Mouse (Mus musculus) myocyte (in vitro differentiated cells): ENCODE measurements at regions not wholly inside any gene's neighbourhood (a gene's known extent, or its start where the extent isn't known, plus 50 kb on each side); places are given as distances from the start of the nearest gene placed in this dataset.
"Not testable (repeated sequence)": the region's sequence is repeated elsewhere in the genome, so short reads cannot be mapped to it uniquely, and the experiment has no call there.

Experiments used
- CEBPB ChIP-seq: IDR thresholded peaks from 2 replicates; pipeline ENCODE4 v1.6.1; 2011; ENCODE audit warnings: mild to moderate bottlenecking, moderate library complexity; ENCODE audit not compliant: poor library complexity, insufficient read depth, severe bottlenecking
- E2F4 ChIP-seq: IDR thresholded peaks from one replicate; pipeline ENCODE4 v1.6.1; 2011; ENCODE audit warnings: mild to moderate bottlenecking, control low read depth, moderate library complexity; ENCODE audit not compliant: insufficient read depth
- MAX ChIP-seq: IDR thresholded peaks from one replicate; pipeline ENCODE4 v1.6.1; 2011; ENCODE audit warnings: low read depth, mild to moderate bottlenecking, control low read depth
- MYOD1 ChIP-seq, 3 experiments: IDR thresholded peaks; one replicate each; pipeline ENCODE4 v1.6.1; 2011; ENCODE audit warnings: control low read depth in 2 of 3, low read depth in 2 of 3, mild to moderate bottlenecking in 2 of 3, moderate library complexity in 1 of 3; ENCODE audit not compliant: insufficient read length in 2 of 3, control insufficient read depth in 1 of 3
- MYOG ChIP-seq, 3 experiments: IDR thresholded peaks; one replicate each; pipeline ENCODE4 v1.6.1; 2011; ENCODE audit warnings: control low read depth in 2 of 3, low read depth in 2 of 3, mild to moderate bottlenecking in 2 of 3; ENCODE audit not compliant: insufficient read length in 2 of 3, control insufficient read depth in 1 of 3, insufficient read depth in 1 of 3
- POLR2A ChIP-seq: IDR thresholded peaks from one replicate; pipeline ENCODE4 v1.6.1; 2011; ENCODE audit warnings: low read depth, mild to moderate bottlenecking, control low read depth, moderate library complexity; ENCODE audit not compliant: insufficient read length
- POLR2AphosphoS2 ChIP-seq: IDR thresholded peaks from one replicate; pipeline ENCODE4 v1.6.1; 2011; ENCODE audit warnings: low read depth, control low read depth; ENCODE audit not compliant: insufficient read length
- REST ChIP-seq: IDR thresholded peaks from one replicate; pipeline ENCODE4 v1.6.1; 2011; ENCODE audit warnings: mild to moderate bottlenecking, control low read depth, moderate library complexity; ENCODE audit not compliant: insufficient read depth, insufficient read length
- SRF ChIP-seq: IDR thresholded peaks from one replicate; pipeline ENCODE4 v1.6.1; 2011; ENCODE audit warnings: low read depth; ENCODE audit not compliant: control insufficient read depth, insufficient read length
- TCF12 ChIP-seq: IDR thresholded peaks from one replicate; pipeline ENCODE4 v1.6.1; 2011; ENCODE audit warnings: mild to moderate bottlenecking, control low read depth; ENCODE audit not compliant: poor library complexity, insufficient read depth, severe bottlenecking
- TCF3 ChIP-seq: IDR thresholded peaks from one replicate; pipeline ENCODE4 v1.6.1; 2011; ENCODE audit warnings: low read depth, control low read depth; ENCODE audit not compliant: insufficient read length
- USF1 ChIP-seq: IDR thresholded peaks from one replicate; pipeline ENCODE4 v1.6.1; 2011; ENCODE audit warnings: low read depth, mild to moderate bottlenecking, control low read depth, moderate library complexity

DNA sequence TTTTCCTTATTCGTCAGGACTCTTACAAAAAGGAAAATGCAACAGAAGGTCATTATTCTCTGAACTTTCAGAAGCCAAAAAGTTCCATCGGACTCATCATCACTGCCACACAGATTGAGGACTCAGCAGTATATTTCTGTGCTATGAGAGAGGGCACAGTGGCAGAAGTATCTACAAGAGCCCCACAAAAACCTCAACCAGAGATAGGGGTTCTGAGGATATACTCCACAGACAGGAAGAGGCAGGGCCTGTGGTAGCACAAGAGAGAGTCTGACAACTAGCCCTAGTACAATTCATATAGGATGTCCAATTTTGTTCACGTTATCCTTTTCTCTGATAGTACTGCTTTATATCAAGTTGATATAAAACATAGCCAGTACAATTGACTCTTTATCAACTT, 510.4 kb downstream of the Dad1 start:
- TF ChIP-seq POLR2A; CEBPB; MYOD1 (IDR thresholded peaks at IDR 0.05; ENCODE audit: control insufficient read depth in 1 of 3, insufficient read length in 2 of 3, low read depth in 2 of 3); POLR2AphosphoS2; TCF3; MAX; SRF; E2F4; MYOG (IDR thresholded peaks at IDR 0.05; ENCODE audit: control insufficient read depth in 1 of 3, insufficient read depth in 1 of 3, insufficient read length in 2 of 3, low read depth in 2 of 3); USF1; TCF12; REST: not testable (repeated sequence)
